Mouse (Mus musculus): ENCODE measurements at regions not wholly inside any gene's neighbourhood (a gene's known extent, or its start where the extent isn't known, plus 50 kb on each side); places are given as distances from the start of the nearest gene placed in this dataset.

DNA sequence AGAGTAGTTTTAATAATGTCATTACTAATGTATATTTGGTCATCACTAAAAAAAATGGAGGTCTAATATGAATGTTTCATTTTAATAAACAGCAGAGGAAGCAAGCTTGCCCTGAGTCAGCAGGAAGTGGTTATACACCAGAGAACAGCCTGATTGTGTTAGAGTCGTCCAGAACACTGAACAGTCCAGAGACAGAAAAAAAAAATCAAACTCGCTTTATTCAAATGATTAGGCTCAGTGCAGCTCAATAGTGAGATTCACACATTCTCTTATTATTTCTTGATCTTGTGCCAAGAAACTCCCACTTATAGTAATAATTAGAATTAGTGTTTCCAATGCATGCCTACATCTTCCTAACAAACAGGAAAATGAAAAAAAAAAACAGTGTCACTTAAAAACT is 194.9 kb upstream of the Snx7 start:
- TF ChIP-seq CTCF (IDR thresholded peaks at IDR 0.05; ENCODE audit: low read depth, low read length): no peak
- TF ChIP-seq EP300 (IDR thresholded peaks at IDR 0.05; ENCODE audit: insufficient read depth, low read depth, low read length): no peak
- no peak for TF ChIP-seq POLR2A (IDR thresholded peaks at IDR 0.05; ENCODE audit: insufficient read depth, low read length)
